Mouse (Mus musculus): ENCODE results near the gene Draxin.

- TF ChIP-seq CTCF (IDR thresholded peaks at IDR 0.05; ENCODE audit: extremely low read depth, insufficient read length, insufficient replicate concordance, low read depth, low read length) (no peak), POLR2A (IDR thresholded peaks at IDR 0.05; ENCODE audit: low read depth, low read length) (peak; percentile 20; the same call in 1 of the 2 replicates)
Observed at GRCm38 (mm10) chr4:148083176-148083899, 47.2 kb downstream of the Draxin start.

Measured in small intestine, adult 2 months (tissue).